Mouse (Mus musculus) right cerebral cortex, adult 2 months (tissue): ENCODE measurements around the gene Ankrd36.
"Not testable (repeated sequence)": the region's sequence is repeated elsewhere in the genome, so short reads cannot be mapped to it uniquely, and the experiment has no call there.

Experiments used
- DNase-seq, 2 experiments: peaks; one replicate each; pipeline ENCODE4 v3.0.0; 2021 to 2022; ENCODE audit warnings: low spot score in 2 of 2

Ankrd36 gene

GRCm38 (mm10) chr11:5569474-5569873 is at the start of gene Ankrd36:
Gene Ankrd36, plus strand, starts transcription at chr11:5569684.
- DNase-seq: no peak

- DNase-seq: peak; percentile 99
Observed at GRCm38 (mm10) chr11:5520412-5521265, 48.8 kb upstream of the Ankrd36 start, which contains the start of gene Xbp1. Gene Xbp1, plus strand, starts transcription at chr11:5520659.

GRCm38 (mm10) chr11:5521266-5521515 is 48.3 kb upstream of the Ankrd36 start:
- no peak for DNase-seq

GRCm38 (mm10) chr11:5521516-5522291 is 47.8 kb upstream of the Ankrd36 start:
- DNase-seq: peak; percentile 81 to 82

GRCm38 (mm10) chr11:5522798-5523415 is 46.6 kb upstream of the Ankrd36 start:
- no peak for DNase-seq

- no peak for DNase-seq
Observed at GRCm38 (mm10) chr11:5525418-5525817, 44.1 kb upstream of the Ankrd36 start.

- DNase-seq: no peak
Observed at GRCm38 (mm10) chr11:5526573-5527439, 42.7 kb upstream of the Ankrd36 start.

- no peak for DNase-seq
Observed at GRCm38 (mm10) chr11:5527865-5528523, 41.5 kb upstream of the Ankrd36 start.

GRCm38 (mm10) chr11:5528841-5529240 is 40.6 kb upstream of the Ankrd36 start:
- DNase-seq: no peak

GRCm38 (mm10) chr11:5530172-5530571 is 39.3 kb upstream of the Ankrd36 start:
- DNase-seq: no peak

- DNase-seq: no peak
Observed at GRCm38 (mm10) chr11:5530717-5531116, 38.8 kb upstream of the Ankrd36 start.

GRCm38 (mm10) chr11:5533108-5533507 is 36.4 kb upstream of the Ankrd36 start:
- DNase-seq: no peak

- DNase-seq: not testable (repeated sequence)
Observed at GRCm38 (mm10) chr11:5537454-5537853, 32.0 kb upstream of the Ankrd36 start.

- DNase-seq: no peak
Observed at GRCm38 (mm10) chr11:5540331-5540730, 29.2 kb upstream of the Ankrd36 start.

GRCm38 (mm10) chr11:5541230-5541798 is 28.2 kb upstream of the Ankrd36 start:
- no peak for DNase-seq

- DNase-seq: peak; percentile 91 to 95
Observed at GRCm38 (mm10) chr11:5541799-5542481, 27.5 kb upstream of the Ankrd36 start, which contains the start of gene Ccdc117. Gene Ccdc117, minus strand, starts transcription at chr11:5542187.

- DNase-seq: no peak
Observed at GRCm38 (mm10) chr11:5542482-5543185, 26.9 kb upstream of the Ankrd36 start.

- DNase-seq: no peak
Observed at GRCm38 (mm10) chr11:5543281-5543680, 26.2 kb upstream of the Ankrd36 start.

GRCm38 (mm10) chr11:5544709-5545108 is 24.8 kb upstream of the Ankrd36 start:
- not testable (repeated sequence) for DNase-seq
